Mouse (Mus musculus): ENCODE data around the gene Gm49354. TPM values are rescaled to one million over a fixed set of nuclear protein-coding genes. Genes with fewer than 3 reads are reported as not detected.
"Not testable (repeated sequence)": the region's sequence is repeated elsewhere in the genome, so short reads cannot be mapped to it uniquely, and the experiment has no call there.

Gene Gm49354
- polyA plus RNA-seq, 1 experiment from 2014 or later: not detected

DNA sequence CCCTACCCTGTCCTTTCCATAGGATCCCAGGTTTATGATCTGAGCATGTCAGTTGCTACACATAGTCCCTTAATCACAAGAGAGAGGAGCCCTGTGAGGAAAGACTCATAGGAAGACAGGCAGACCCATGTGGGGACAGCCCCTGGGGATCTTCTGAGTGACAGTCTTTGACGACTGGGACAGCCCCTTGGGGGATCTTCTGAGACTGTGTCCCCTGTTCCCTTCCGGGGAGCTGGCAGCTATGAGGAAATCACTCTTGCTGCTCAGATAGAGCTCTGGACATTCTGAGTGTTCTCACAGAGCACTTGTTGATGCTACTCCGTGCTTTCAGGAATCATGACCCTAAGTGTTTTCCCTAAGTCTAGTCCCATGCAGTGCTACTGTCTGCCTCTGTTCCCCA, 68.3 kb downstream of the Gm49354 start:
- ATAC-seq (ENCODE audit: low read depth) (no peak), DNase-seq (ENCODE audit: low spot score) (no peak)
- Histone ChIP-seq H3K9ac (ENCODE audit: low read depth, low read length) (no peak overlapping the region), H3K4me3 (ENCODE audit: low read depth, low read length) (no peak overlapping the region), H3K4me2 (ENCODE audit: low read depth, low read length) (no peak overlapping the region), H3K27me3 (replicated peaks; ENCODE audit: control insufficient read depth, insufficient read depth, low read length) (no peaks in the 10 kb centered on the region), H3K9me3 (ENCODE audit: control insufficient read depth, low read length) (no peaks in the 10 kb centered on the region), H3K4me1 (ENCODE audit: control insufficient read depth, insufficient read depth, low read length) (no peaks in the 10 kb centered on the region), H3K27ac (replicated peaks; ENCODE audit: low read depth, low read length) (no peak overlapping the region), H3K36me3 (ENCODE audit: control insufficient read depth, insufficient read depth, low read length) (no peaks in the 10 kb centered on the region)
- 33% methylated on average over 3 of the region's 3 CpGs for WGBS

- H3K4me2 ChIP-seq (ENCODE audit: low read depth, low read length); DNase-seq (ENCODE audit: low spot score); H3K9ac ChIP-seq (ENCODE audit: low read depth, low read length); H3K27ac ChIP-seq (replicated peaks; ENCODE audit: low read depth, low read length); H3K4me1 ChIP-seq (ENCODE audit: control insufficient read depth, insufficient read depth, low read length); H3K4me3 ChIP-seq (ENCODE audit: low read depth, low read length); H3K9me3 ChIP-seq (ENCODE audit: control insufficient read depth, low read length); H3K27me3 ChIP-seq (replicated peaks; ENCODE audit: control insufficient read depth, insufficient read depth, low read length); H3K36me3 ChIP-seq (ENCODE audit: control insufficient read depth, insufficient read depth, low read length); ATAC-seq (ENCODE audit: low read depth): not testable (repeated sequence)
- WGBS: 54% methylated on average over 3 of the region's 3 CpGs
Measured at GRCm38 (mm10) chr13:59711984-59712383, 70.1 kb downstream of the Gm49354 start, which contains the start of gene Spata31d1b. Spata31d1b (plus strand) TSS chr13:59712284.

- H3K4me2 ChIP-seq (ENCODE audit: low read depth, low read length): no peak within 1 kb of the TSS
- no peaks in the 10 kb centered on the region for H3K4me1 ChIP-seq (ENCODE audit: control insufficient read depth, insufficient read depth, low read length)
- H3K27ac ChIP-seq (replicated peaks; ENCODE audit: low read depth, low read length): no peak within 1 kb of the TSS
- no peak for ATAC-seq (ENCODE audit: low read depth)
- DNase-seq (ENCODE audit: low spot score): no peak
- H3K9ac ChIP-seq (ENCODE audit: low read depth, low read length): no peak within 1 kb of the TSS
- H3K9me3 ChIP-seq (ENCODE audit: control insufficient read depth, low read length): no peaks in the 10 kb centered on the region
- no peaks in the 10 kb centered on the region for H3K36me3 ChIP-seq (ENCODE audit: control insufficient read depth, insufficient read depth, low read length)
- WGBS: 92% methylated on average over 15 of the region's 15 CpGs
- H3K27me3 ChIP-seq (replicated peaks; ENCODE audit: control insufficient read depth, insufficient read depth, low read length): no peaks in the 10 kb centered on the region
- no peak within 1 kb of the TSS for H3K4me3 ChIP-seq (ENCODE audit: low read depth, low read length)
Measured at GRCm38 (mm10) chr13:59710230-59710629, 71.8 kb downstream of the Gm49354 start, which contains the start of gene Spata31d1a. Spata31d1a (minus strand) TSS chr13:59710330.

Other genes starting within 250 kb of the Gm49354 start
- 24.0 and 25.2 TPM in 2 replicates for gene Agtpbp1, start 197.0 kb downstream of the Gm49354 start, polyA plus RNA-seq (2014; fragmentation: Nextera tagmentation; extraction: Ambion mirVana)
- 71.0 and 80.8 TPM in 2 replicates for gene Naa35, start 197.0 kb downstream of the Gm49354 start, polyA plus RNA-seq (2014; fragmentation: Nextera tagmentation; extraction: Ambion mirVana)
- gene Golm1, start 106.4 kb downstream of the Gm49354 start, polyA plus RNA-seq (2014; fragmentation: Nextera tagmentation; extraction: Ambion mirVana): 42.3 and 48.4 TPM in 2 replicates
- gene 4921517D22Rik, start 88.1 kb downstream of the Gm49354 start, polyA plus RNA-seq (2014; fragmentation: Nextera tagmentation; extraction: Ambion mirVana): not detected in 2 replicates
- gene Spata31d1a, start 71.9 kb downstream of the Gm49354 start, polyA plus RNA-seq (2014; fragmentation: Nextera tagmentation; extraction: Ambion mirVana): 0.22 TPM in 1 of 2 replicates, not detected in the other
- 0.04 and 0.06 TPM in 2 replicates for gene Spata31d1b, start 70.0 kb downstream of the Gm49354 start, polyA plus RNA-seq (2014; fragmentation: Nextera tagmentation; extraction: Ambion mirVana)
- not detected in 2 replicates for gene Spata31d1d, start 50.5 kb downstream of the Gm49354 start, polyA plus RNA-seq (2014; fragmentation: Nextera tagmentation; extraction: Ambion mirVana)
- gene 1700014D04Rik, start 35.5 kb downstream of the Gm49354 start, polyA plus RNA-seq (2014; fragmentation: Nextera tagmentation; extraction: Ambion mirVana): not detected in 2 replicates
- gene Isca1, start 12.4 kb downstream of the Gm49354 start, polyA plus RNA-seq (2014; fragmentation: Nextera tagmentation; extraction: Ambion mirVana): 140 and 147 TPM in 2 replicates
- 41.6 and 43.5 TPM in 2 replicates for gene Tut7, start 40.9 kb upstream of the Gm49354 start, polyA plus RNA-seq (2014; fragmentation: Nextera tagmentation; extraction: Ambion mirVana)